9 mouse cellular contexts compared by ENCODE assay signal in genomic region chr2:160742161-160742609, GRCm38 (mm10). TPM values are rescaled to one million over a fixed set of nuclear protein-coding genes. Genes with fewer than 3 reads are reported as not detected.
DNase-seq lines count a peak whose midpoint lies in the region; ATAC-seq lines count a peak whose summit lies in the region.
"Had no signal": no experiment of that assay in that cellular context is flagged by ENCODE, and none has a peak within 500 bp of the region (broad histone marks: within the 10 kb centered on the region; RNA-seq: fewer than 3 reads in every experiment).

No protein-coding gene starts in this region.

- no peaks in the 10 kb centered on the region for H3K9me3 ChIP-seq in heart, embryonic 12.5 days (replicated peaks)
- no peaks in the 10 kb centered on the region for H3K9me3 ChIP-seq in midbrain, embryonic 15.5 days
- H3K9me3 ChIP-seq in midbrain, embryonic 11.5 days (ENCODE audit: control insufficient read depth, low read length): no peaks in the 10 kb centered on the region
- H3K9me3 ChIP-seq in intestine, embryonic 15.5 days: no peaks in the 10 kb centered on the region

- no peaks in the 10 kb centered on the region for H3K27me3 ChIP-seq in heart, embryonic 12.5 days (replicated peaks)
- no peaks in the 10 kb centered on the region for H3K27me3 ChIP-seq in midbrain, embryonic 15.5 days (replicated peaks)
- H3K27me3 ChIP-seq in midbrain, embryonic 11.5 days (ENCODE audit: control insufficient read depth, insufficient read depth, low read length): no peaks in the 10 kb centered on the region
- no peaks in the 10 kb centered on the region for H3K27me3 ChIP-seq in intestine, embryonic 15.5 days (replicated peaks)

- intact Hi-C loops in heart, postnatal 36 days (cut with DNase I): no loop called here

- H3K4me2 ChIP-seq in heart, embryonic 12.5 days: no peak overlapping the region
- H3K4me2 ChIP-seq in midbrain, embryonic 15.5 days: no peak overlapping the region
- H3K4me2 ChIP-seq in midbrain, embryonic 11.5 days: no peak overlapping the region
- no peak overlapping the region for H3K4me2 ChIP-seq in intestine, embryonic 15.5 days (replicated peaks)

- 38% methylated on average over 1 of the region's 1 CpGs for WGBS in heart, embryonic 12.5 days
- WGBS in midbrain, embryonic 15.5 days: 79% methylated on average over 1 of the region's 1 CpGs
- 83% methylated on average over 1 of the region's 1 CpGs for whole genome bisulfite sequencing in midbrain, embryonic 11.5 days
- 46% methylated on average over 1 of the region's 1 CpGs for WGBS in intestine, embryonic 15.5 days

- no peak for DNase-seq in heart, postnatal 36 days
- DNase-seq in midbrain, embryonic 11.5 days (ENCODE audit: low spot score, missing footprints): no peak
- peak; percentile 72 for DNase-seq in thymus, postnatal 0 days (ENCODE audit: low spot score)
- DNase-seq in adrenal gland, postnatal 10 days: no peak
- no peak for DNase-seq in left cerebral cortex, adult 11 months (ENCODE audit: low spot score)
- DNase-seq: cerebellum, adult 8-10 months had no signal

- H3K9ac ChIP-seq in heart, embryonic 12.5 days: no peak overlapping the region
- no peak overlapping the region for H3K9ac ChIP-seq in midbrain, embryonic 15.5 days
- H3K9ac ChIP-seq in midbrain, embryonic 11.5 days (ENCODE audit: low read length): no peak overlapping the region
- no peak overlapping the region for H3K9ac ChIP-seq in intestine, embryonic 15.5 days

- peak overlapping the region; percentile 3; the same call in 1 of the 2 replicates for H3K27ac ChIP-seq in heart, embryonic 12.5 days (ENCODE audit: poor library complexity, severe bottlenecking)
- 0 out of 2 replicates have a peak overlapping the region, but pooled peaks have one; percentile 21 for H3K27ac ChIP-seq in midbrain, embryonic 15.5 days
- H3K27ac ChIP-seq in midbrain, embryonic 11.5 days (ENCODE audit: low read depth, low read length): no peak overlapping the region
- 0 out of 2 replicates have a peak overlapping the region, but pooled peaks have one; percentile 17 for H3K27ac ChIP-seq in intestine, embryonic 15.5 days

- H3K36me3 ChIP-seq in heart, embryonic 12.5 days: peaks cover 17% of the 10 kb centered on the region
- H3K36me3 ChIP-seq in midbrain, embryonic 15.5 days (replicated peaks): peaks cover 1% of the 10 kb centered on the region; the same call in 1 of the 2 replicates
- no peaks in the 10 kb centered on the region; the same call in 1 of the 2 replicates for H3K36me3 ChIP-seq in midbrain, embryonic 11.5 days (ENCODE audit: control insufficient read depth, insufficient read depth, low read length)
- H3K36me3 ChIP-seq in intestine, embryonic 15.5 days: no peaks in the 10 kb centered on the region

- no peak for ATAC-seq in heart, embryonic 12.5 days (ENCODE audit: insufficient number of reproducible peaks, low FRiP score)
- ATAC-seq in midbrain, embryonic 15.5 days (replicated peaks): no peak
- ATAC-seq in midbrain, embryonic 11.5 days (ENCODE audit: low FRiP score): no peak
- no peak for ATAC-seq in intestine, embryonic 15.5 days

- peaks cover 93% of the 10 kb centered on the region for H3K4me1 ChIP-seq in heart, embryonic 12.5 days (replicated peaks)
- H3K4me1 ChIP-seq in midbrain, embryonic 15.5 days: peaks cover 41% of the 10 kb centered on the region
- H3K4me1 ChIP-seq in midbrain, embryonic 11.5 days (ENCODE audit: control insufficient read depth, insufficient read depth, low read length): peaks cover 9% of the 10 kb centered on the region; the same call in 1 of the 2 replicates
- peaks cover 42% of the 10 kb centered on the region for H3K4me1 ChIP-seq in intestine, embryonic 15.5 days (replicated peaks)

- H3K4me3 ChIP-seq in heart, embryonic 12.5 days: no peak overlapping the region
- H3K4me3 ChIP-seq in midbrain, embryonic 15.5 days: no peak overlapping the region
- no peak overlapping the region for H3K4me3 ChIP-seq in midbrain, embryonic 11.5 days (ENCODE audit: low read depth, low read length)
- no peak overlapping the region for H3K4me3 ChIP-seq in intestine, embryonic 15.5 days (replicated peaks)

RNA-seq across cellular contexts. Expression of gene Plcg1, which starts 11.1 kb away (rescaled TPM):
- polyA plus RNA-seq in heart, embryonic 12.5 days (2016; fragmentation: Nextera tagmentation; extraction: Ambion mirVana): 47.4 TPM in 2 replicates
- 10 to 100 TPM; 56.7 to 73.1 TPM for total RNA-seq in heart, postnatal 36 days (2021)
- polyA plus RNA-seq in midbrain, embryonic 15.5 days (2015; fragmentation: Nextera tagmentation; extraction: Ambion mirVana): 64.3 and 68.4 TPM in 2 replicates
- polyA plus RNA-seq in midbrain, embryonic 11.5 days (2014; fragmentation: Nextera tagmentation; extraction: Ambion mirVana): 64.0 and 65.3 TPM in 2 replicates
- 29.6 and 29.7 TPM in 2 replicates for polyA plus RNA-seq in intestine, embryonic 15.5 days (2015; fragmentation: Nextera tagmentation; extraction: Ambion mirVana)
- polyA plus RNA-seq in thymus, postnatal 0 days (2015; fragmentation: Nextera tagmentation; extraction: Ambion mirVana): 39.5 and 49.3 TPM in 2 replicates
- total RNA-seq in adrenal gland, postnatal 10 days (2021): 100 to 1,000 TPM in 1 of 2 experiments, 10 to 100 TPM in 1; 72.2 to 109 TPM
